16 mouse cellular contexts compared by ENCODE assay signal in genomic region chr13:112207617-112208235, GRCm38 (mm10).
DNase-seq lines count a peak whose midpoint lies in the region; ATAC-seq and TF ChIP-seq lines count a peak whose summit lies in the region.
"Had no signal": no experiment of that assay in that cellular context is flagged by ENCODE, and none has a peak within 500 bp of the region (broad histone marks: within the 10 kb centered on the region; RNA-seq: fewer than 3 reads in every experiment).

No protein-coding gene starts in this region.

- TF ChIP-seq CTCF in olfactory bulb, adult 2 months (IDR thresholded peaks at IDR 0.05; ENCODE audit: insufficient read depth, low read depth, low read length) = no peak

- 54% methylated on average over 12 of the region's 12 CpGs for WGBS in forebrain, embryonic 15.5 days
- WGBS in forebrain, embryonic 14.5 days = 55% methylated on average over 12 of the region's 12 CpGs
- 33% methylated on average over 12 of the region's 12 CpGs for WGBS in olfactory bulb, adult 2 months

- no peak overlapping the region for H3K27ac ChIP-seq in forebrain, embryonic 15.5 days (replicated peaks)
- no peak overlapping the region for H3K27ac ChIP-seq in forebrain, embryonic 14.5 days (ENCODE audit: low read depth, low read length)
- H3K27ac ChIP-seq in olfactory bulb, adult 2 months (ENCODE audit: insufficient read depth, low read depth, low read length) = peak overlapping the region; percentile 49; the same call in 1 of the 2 replicates
- H3K27ac ChIP-seq: layer of hippocampus, adult 2 months; midbrain, embryonic 13.5 days had no signal

- ATAC-seq in forebrain, embryonic 15.5 days (replicated peaks) = 0 out of 2 replicates have a peak, but pooled peaks have one; percentile 42
- no peak for ATAC-seq in forebrain, embryonic 14.5 days
- ATAC-seq: midbrain, embryonic 13.5 days; Patski had no signal

- intact Hi-C loops in left cerebral cortex, postnatal 4 days (cut with DNase I) = no loop called here
- intact Hi-C loops in left cerebral cortex, postnatal 14 days (cut with DNase I) = no loop called here

- H3K4me2 ChIP-seq in forebrain, embryonic 15.5 days (replicated peaks) = no peak overlapping the region
- H3K4me2 ChIP-seq in forebrain, embryonic 14.5 days (ENCODE audit: low read length) = no peak overlapping the region
- H3K4me2 ChIP-seq: heart, embryonic 11.5 days; midbrain, embryonic 13.5 days had no signal

- H3K27me3 ChIP-seq in forebrain, embryonic 15.5 days = no peaks in the 10 kb centered on the region
- H3K27me3 ChIP-seq in forebrain, embryonic 14.5 days (replicated peaks; ENCODE audit: control insufficient read depth, insufficient read depth, low read length) = no peaks in the 10 kb centered on the region
- H3K27me3 ChIP-seq: midbrain, embryonic 13.5 days; Patski had no signal

- H3K4me1 ChIP-seq in forebrain, embryonic 15.5 days = no peaks in the 10 kb centered on the region
- no peaks in the 10 kb centered on the region for H3K4me1 ChIP-seq in forebrain, embryonic 14.5 days (ENCODE audit: control insufficient read depth, insufficient read depth, low read length)
- peaks cover 28% of the 10 kb centered on the region for H3K4me1 ChIP-seq in olfactory bulb, adult 2 months (ENCODE audit: control insufficient read depth, insufficient read depth, low read length)

- TF ChIP-seq POLR2A in olfactory bulb, adult 2 months (IDR thresholded peaks at IDR 0.05; ENCODE audit: insufficient read depth, low read depth, low read length) = no peak

- DNase-seq in forebrain, embryonic 14.5 days (ENCODE audit: low spot score) = no peak
- DNase-seq in left cerebral cortex, postnatal 4 days = peak; percentile 51
- DNase-seq in left cerebral cortex, postnatal 14 days (ENCODE audit: low spot score in 2 of 2) = no peak
- DNase-seq in kidney, adult 9 months = peak; percentile 55
- no peak for DNase-seq in gastrocnemius, adult 18-20 months (ENCODE audit: low spot score)
- DNase-seq: cerebellum, postnatal 36 days; gastrocnemius, postnatal 25 days; liver; lung, adult 18-20 months; lung, postnatal 36 days had no signal

- no peaks in the 10 kb centered on the region for H3K36me3 ChIP-seq in forebrain, embryonic 15.5 days
- no peaks in the 10 kb centered on the region for H3K36me3 ChIP-seq in forebrain, embryonic 14.5 days (ENCODE audit: control insufficient read depth, insufficient read depth, low read length)
- H3K36me3 ChIP-seq: midbrain, embryonic 13.5 days had no signal

- no peak overlapping the region for H3K9ac ChIP-seq in forebrain, embryonic 15.5 days (replicated peaks)
- H3K9ac ChIP-seq in forebrain, embryonic 14.5 days (ENCODE audit: low read length) = no peak overlapping the region
- H3K9ac ChIP-seq: midbrain, embryonic 13.5 days had no signal

- H3K4me3 ChIP-seq in forebrain, embryonic 15.5 days = no peak overlapping the region
- no peak overlapping the region for H3K4me3 ChIP-seq in forebrain, embryonic 14.5 days (ENCODE audit: low read depth, low read length)
- no peak overlapping the region for H3K4me3 ChIP-seq in olfactory bulb, adult 2 months (ENCODE audit: insufficient read depth, low read depth, low read length)
- H3K4me3 ChIP-seq: layer of hippocampus, adult 2 months; midbrain, embryonic 13.5 days had no signal

- H3K9me3 ChIP-seq in forebrain, embryonic 15.5 days = no peaks in the 10 kb centered on the region
- H3K9me3 ChIP-seq in forebrain, embryonic 14.5 days (replicated peaks; ENCODE audit: control insufficient read depth, low read length) = no peaks in the 10 kb centered on the region
- H3K9me3 ChIP-seq: midbrain, embryonic 13.5 days had no signal

Comparison
In these comparisons a context has a peak if more than half of its experiments do, and no peak if none do; other contexts are left out.
1. DNase-seq: peak in left cerebral cortex, postnatal 4 days (single experiment) and kidney, adult 9 months (single experiment); none in forebrain, embryonic 14.5 days (single experiment), left cerebral cortex, postnatal 14 days (0 of 2) and gastrocnemius, adult 18-20 months (single experiment).